Mouse (Mus musculus) frontal cortex, postnatal 25 days (tissue): ENCODE results near the gene Alpl.
A peak's percentile ranks its signal among the peaks of the same experiment; 100 is the strongest.

ENCODE experiments used
- DNase-seq, 2 experiments: peaks; one replicate each; pipeline ENCODE4 v3.0.0; 2022; ENCODE audit warnings: low spot score in 2 of 2

The Alpl gene

DNA sequence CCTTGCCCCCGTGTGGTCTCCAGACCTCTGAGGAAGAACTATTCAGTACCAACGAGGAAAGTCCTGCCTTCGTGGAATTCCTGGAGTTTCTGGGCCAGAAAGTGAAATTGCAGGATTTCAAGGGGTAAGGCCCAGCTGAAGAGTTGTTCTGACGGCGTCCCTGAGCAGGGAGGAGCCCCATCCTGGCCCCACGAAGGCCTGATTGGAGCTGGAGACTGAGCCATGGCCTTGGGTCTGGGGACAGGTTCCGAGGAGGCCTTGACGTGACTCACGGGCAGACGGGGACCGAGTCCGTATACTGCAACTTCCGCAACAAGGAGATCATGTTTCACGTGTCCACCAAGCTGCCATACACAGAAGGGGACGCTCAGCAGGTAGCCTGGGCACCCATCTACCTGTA, 78.5 kb downstream of the Alpl start:
- DNase-seq = no peak

DNA sequence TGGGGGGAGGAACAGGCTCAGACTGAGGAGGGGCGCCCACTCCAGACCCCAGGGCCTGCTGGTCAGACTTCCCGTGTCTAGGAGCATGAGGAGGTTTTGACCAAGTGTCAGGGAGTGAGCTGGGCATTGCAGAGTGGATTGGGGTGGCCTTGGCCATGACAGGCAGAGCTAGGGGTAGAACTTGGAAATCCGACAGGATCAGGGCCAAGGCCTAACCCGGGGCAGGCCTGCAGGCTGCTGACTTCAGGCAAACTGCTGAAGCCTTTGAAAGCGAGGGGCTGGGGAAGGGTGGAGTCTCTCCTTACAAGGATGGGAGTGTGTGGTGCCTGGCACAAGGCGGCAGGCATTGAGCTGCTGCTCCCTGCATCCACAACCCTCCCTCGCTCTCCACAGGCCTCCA, 79.2 kb downstream of the Alpl start:
- no peak for DNase-seq

DNA sequence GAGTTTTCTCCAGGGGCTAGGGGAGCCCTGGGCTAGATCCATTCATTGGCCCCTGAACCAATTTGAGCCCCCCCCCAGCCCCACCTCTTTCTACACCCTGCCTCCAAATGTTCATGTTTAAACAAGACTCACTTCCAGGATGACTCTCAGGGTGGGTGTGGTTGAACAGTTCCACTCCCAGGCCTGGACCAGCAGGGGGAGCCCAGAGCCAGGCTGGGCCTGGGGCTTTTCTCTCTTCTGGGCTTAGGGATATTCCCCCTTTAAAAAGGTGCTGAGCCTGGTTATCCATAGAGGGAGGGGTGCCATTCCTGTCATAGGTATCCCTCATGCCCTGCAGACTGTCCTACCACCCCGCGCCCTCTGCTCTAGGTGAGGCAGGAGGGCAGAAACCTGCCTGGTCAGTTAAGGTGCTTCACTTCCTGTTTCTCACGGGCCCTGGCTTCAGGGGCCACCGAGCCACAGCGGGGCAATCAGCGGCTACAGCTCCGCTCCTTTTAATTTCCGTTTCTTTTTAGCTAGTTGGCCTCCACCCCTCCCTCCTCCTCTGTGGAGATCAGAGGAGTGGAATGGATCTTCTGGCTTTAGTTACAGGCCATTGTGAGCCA, 82.1 kb downstream of the Alpl start:
- no peak for DNase-seq

DNA sequence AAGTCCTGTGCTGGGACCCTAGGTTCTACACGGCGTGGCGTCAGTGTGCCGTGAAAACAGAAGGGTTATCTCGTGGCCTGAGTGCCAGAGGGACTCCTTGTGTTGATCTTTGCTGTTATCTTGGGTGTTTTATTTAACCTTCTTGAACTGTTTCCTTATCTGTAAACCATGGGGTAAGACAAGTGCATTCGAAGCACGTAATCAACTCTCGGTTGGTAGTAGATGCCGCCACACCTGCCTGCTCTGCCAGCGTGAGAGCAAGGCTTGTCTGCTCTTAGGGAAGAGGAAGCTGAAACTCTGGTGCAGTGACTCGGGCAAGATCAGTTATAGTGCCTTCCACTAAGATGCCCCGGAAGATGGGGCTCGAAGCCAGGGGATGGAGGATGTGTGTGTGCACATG, 83.2 kb downstream of the Alpl start:
- no peak for DNase-seq

DNA sequence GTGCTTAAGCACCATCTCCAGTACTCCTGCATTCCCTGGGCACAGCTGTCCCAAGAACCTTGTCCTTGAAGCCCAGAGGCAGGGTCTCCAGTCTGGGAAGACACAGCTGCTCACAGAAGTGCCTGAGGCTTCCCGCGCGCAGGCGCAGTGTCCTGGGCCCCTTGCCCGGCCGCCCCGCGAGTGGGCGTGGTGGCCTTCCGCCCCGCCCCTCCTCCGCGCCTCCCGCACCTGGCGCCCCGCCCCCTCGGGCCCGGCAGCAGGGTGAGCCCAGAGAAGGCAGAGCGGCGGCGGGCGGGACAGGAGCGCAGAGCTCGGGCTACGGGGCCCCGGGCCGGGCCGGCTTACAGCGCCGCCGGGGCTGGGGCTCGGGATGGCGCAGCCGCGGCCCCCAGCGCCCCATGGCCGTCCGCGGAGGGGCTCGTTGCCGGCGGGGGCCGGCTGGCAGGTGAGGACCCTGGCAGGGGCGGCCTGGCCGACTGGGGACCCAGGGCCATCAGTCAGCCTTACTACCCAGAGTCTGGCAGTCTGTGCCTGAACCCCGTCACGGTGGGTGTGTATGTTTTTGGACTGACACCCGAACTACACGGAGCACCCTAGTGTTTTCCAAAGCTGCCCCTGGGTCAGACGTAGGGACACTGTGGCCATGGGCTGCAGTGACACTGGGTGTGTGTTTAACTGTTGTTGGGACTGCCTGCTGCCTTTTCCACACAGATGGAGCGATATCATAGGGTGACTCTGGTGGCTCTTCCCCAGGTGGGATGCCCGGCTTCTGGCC, 88.8 kb downstream of the Alpl start:
- peak in 1 of 2 experiments; percentile 53 for DNase-seq

DNA sequence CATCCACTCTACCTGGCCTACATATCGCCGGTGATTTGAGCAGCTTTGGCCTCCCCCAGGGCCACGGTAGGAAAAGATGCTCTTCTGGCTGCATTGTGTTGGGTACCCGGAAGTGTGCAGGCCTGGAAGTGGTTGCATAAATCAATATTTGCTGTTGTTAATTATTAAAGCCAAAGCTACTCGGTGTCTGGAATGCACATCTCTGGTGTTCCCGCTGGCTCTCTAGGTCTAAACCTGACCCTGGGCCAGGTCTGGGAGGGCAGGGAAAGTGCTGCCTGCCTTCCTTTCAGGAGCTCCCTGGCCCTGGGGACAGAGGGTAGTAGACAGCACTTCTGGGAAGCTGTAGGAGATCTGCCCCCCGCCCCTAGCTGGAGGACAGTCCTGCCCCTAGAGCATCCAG, 89.7 kb downstream of the Alpl start:
- no peak for DNase-seq

DNA sequence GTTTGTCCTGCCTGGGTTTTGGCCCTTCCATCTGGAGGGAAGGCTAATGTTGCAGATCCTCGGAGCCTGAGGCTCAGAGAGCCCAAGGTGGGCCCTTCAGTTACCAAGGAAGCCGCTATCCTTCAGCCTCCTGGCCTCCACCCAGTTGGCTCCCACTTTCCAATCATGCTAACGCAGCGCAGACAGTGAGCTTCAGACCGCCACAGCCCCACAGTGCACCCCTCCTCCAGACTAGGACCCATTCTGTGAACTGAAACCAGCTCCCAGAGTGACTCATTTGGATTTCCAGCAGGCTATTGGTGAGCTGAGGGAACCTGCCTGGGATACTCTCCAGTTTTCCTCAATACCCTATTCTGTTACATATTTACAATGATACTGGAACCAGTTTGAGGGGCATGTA, 90.8 kb downstream of the Alpl start:
- DNase-seq = no peak

DNA sequence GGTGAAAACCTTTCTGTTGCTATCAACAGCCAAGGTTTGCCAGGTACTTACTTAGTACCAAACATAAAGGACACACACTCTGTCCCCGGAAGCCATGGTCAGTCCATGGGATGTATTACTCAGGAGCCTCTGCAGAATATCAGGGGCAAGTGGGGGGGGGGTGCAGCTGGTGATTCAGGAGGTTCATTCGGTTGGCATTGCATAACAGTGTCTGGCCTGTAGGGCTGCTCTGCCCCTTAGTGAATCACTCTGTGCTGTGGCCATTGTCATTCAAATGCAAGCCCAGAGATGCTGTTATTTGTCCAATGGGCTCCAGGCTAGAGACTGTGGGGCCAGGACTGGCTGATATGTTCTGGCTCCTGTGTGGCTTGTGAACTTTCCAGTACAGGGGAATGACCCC, 91.6 kb downstream of the Alpl start:
- DNase-seq = no peak

DNA sequence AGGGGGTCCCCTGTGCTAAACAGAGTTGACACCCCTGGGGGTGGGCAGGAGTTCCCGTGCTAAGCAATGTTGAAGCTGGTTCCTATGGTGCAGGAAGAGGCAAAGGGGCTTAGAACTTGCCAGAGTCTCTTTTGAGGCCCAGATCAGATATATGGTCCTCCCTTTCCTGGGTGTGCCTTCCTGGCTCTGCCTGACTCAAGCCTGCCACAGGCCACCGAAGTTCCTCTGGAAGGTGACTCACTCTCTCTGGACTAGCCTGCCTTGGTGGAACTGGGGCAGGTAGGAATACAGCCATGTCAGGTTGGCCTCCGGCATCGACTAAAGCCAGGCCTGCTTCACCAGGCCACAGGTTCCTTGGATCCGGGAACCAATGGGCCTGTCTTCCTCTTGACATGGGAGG, 93.1 kb downstream of the Alpl start:
- DNase-seq = no peak

DNA sequence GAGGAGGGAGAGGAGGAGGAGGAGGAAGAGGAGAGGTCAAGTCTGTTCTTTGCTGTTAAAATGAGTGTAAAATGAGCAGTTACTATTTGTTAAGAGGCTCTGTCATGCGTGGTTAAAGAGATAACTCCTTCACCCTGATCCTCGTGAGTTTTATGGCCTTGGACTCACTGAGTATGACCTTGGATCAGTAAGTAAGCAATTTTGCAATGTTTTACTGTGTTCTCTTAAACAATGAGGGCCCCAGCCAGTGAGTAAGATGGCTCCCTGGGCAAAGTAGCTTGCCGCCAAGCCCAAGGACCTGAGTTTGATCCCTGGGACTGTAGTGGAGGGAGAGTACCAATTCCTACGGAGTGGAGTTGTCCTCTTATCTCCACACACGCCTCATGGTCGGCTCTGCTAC, 95.2 kb downstream of the Alpl start:
- DNase-seq = no peak

DNA sequence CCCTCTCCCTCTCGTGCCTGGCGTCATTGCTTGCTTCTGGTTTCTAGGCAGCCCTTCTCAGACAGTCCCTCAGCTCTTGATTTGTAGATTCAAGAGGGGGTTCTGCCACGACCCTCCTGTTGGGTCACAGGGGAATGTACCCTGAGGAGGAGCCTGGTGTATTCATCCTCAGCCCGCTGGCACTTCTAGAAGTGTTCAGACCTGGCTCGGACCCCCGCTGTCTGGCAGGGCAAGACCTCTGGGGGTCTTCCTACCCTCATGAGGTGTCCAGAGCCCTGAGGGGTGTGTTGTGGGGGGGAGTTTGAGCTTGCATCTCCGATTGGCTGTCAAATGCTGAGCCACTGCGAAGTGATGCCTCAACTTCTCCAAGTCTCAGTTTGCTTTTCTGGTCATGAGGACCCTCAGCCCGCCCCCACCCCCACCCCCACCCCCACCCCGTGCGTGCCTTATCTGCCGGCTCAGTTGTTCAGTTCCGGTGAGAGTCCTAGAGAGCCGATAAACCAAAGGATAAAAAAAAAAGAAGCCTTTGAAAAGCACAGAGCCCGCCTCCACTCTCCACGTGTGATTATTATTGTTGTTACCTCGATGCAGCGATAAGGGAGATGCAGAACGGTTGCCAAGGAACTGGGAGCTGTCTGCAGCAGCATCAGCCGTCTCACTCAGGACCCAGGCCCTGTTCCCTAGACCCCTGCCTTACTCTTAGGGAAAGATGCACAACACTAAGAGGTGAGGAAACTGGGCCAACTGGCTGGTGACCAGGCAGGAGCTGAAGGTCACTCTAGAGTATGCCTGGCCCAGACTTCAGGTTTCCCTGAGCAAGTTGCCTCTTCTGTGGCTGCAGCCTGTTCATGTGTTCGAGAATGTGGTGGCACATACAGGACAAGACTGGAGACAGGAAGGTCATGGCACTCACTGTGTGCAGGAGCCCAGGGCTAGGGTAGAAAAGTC, 96.6 kb downstream of the Alpl start:
- no peak for DNase-seq

DNA sequence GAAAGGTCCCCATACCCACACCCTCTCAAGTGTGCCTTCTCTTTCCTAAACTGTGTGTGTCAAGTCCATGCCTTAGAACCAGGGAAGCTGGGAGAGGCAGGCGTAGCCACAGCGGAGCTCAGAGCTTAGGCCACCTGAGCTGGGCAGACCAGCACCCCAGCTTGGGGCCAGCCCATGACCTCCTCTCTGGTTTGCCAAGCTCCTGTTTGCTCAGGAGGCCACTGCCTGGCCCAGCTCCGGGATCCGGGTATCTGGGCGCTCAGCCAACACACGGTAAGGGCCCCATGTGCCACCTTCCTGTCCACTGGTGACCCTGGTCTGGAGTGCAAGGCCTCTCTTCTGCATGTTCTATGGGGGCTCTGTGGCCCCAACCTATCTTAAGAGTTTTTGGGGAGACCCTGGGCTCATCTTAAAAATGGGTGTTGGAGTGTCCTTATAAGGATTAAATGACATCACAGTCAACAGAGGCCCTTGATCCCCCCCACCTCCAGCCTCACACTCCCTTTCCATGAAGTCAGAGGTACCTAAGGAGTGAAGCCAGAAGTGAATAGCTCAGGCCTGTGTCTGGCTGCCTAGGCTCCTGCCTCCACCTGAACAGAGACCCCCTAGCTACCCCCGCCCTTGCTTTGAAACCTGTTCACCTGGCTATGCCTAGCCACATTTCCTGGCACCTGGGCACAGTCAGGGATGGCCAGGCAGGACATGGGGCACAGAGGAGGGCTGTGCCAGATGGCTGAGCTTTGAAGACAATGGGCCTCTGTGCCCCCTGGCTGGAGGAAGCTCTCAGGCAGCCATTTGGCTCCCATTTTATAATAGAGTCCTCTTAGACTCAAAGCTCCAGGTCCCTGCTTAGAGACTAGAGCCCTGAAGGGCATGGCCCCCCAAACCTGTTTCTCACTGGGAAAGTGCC, 97.9 kb downstream of the Alpl start:
- no peak for DNase-seq

DNA sequence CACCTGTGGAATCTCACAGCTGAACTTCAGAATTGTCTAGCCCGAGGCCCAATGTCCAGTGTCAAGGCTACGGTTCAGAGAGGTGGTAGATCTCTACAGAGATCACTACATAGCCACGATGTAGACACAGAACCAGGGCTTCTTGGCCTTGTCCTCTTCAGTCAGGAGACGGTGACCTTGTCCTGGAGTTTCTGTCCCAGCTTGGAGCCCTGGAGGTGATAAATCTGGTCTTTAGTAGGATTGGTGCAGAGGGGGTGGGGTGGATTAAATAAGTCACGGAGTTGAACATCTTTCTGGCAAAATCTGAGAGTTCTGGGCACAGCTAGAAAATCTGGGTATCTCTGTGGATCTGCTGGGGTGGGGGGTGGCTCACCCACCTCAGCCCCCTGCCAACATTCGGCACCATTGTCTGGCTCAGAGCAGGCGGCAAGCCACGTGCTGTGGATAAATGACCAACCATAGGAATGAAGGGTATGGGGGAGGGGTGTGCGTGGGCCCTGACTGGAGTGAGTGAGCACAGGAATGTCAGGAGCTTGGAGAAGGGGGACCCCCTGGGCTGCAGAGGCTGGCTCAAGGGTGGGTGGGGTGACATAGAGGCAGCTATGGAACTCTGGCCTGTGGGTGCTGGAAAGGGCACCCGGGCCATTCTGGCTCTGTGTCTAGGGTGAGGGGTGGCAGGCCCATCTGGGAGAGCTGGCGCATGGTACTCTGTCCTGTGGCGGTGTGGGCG, 98.9 kb downstream of the Alpl start:
- DNase-seq = no peak

DNA sequence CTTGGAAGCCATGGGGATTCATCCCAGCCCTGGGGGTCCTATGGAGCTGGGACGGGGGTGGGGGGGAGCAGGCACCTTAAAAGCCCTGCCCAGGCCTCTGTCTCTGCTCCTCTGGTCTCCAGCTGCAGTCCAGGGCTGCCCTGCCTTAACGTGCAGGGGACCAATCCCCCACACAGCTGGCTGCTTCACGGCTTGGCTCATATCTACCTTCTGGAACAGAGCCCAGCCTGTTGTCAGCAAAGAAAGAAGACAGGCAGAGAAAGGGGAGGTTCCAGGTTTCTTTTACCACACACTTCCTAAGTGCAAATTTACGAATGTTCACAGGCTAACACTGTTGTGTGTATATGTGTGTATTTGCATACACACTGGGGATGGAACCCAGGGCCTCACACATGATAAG, 100.3 kb downstream of the Alpl start:
- no peak for DNase-seq

DNA sequence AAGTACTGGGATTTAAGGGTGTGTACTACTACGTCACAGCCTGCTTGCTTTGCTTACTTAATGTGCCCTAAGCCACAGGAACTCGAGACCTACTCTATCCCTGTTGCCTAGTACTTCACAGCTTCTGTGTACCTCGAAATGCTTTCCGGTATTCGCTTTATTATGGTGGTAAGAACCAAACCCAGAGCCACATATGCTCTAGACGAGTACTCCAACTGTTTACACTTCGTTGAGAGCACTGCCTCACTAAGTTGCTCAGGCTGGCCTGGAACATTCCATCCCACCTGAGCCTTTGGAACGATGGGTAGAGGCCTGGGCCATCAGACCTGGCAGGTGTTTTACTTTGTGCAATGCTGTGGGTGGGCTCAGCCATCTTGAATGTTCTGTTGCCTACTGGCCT, 100.9 kb downstream of the Alpl start:
- no peak for DNase-seq

DNA sequence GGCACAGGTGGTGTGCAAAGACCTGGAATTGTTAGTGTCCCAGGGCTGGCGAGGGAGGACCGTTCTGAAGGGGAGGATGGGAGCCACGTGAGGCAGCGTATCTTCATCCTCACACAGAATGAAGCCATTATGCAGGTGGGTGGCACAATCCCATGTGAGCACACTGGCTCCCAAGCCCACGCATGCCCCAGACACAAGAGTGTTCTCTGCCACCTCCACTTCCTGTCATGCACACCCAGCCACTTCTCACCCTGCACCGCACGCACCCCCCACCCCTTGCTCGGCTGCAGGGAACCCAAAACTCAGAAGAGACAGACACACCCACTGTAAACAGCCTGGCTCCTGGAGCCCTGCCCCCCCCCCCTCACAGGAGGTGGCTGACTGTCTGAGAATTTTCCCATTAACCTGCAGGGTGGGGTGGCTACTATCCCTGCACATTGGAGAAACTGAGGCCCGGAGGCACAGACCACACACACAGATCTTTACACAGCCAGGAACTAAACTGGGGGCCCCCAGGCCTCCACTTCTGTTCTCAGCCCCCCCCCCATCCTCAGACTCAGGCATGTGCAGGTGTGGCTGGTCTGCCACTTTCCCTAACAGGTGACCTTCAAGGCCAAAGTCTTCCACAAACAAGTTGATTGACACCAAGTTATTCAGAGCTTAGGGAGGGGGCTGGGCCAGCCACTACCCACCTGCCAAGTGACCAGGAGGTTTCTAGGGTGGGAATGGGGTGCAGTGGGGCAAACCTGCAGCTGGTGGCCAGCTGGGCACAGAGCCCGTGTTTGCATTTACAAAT, 103.9 kb downstream of the Alpl start:
- DNase-seq = no peak
